Mouse (Mus musculus) mature B cell (primary cell): ENCODE results near the gene Mill2.
"Not testable (repeated sequence)": the region's sequence is repeated elsewhere in the genome, so short reads cannot be mapped to it uniquely, and the experiment has no call there.

Source experiments
- in situ Hi-C: fragments of 300-500 bp; cut with MboI; formaldehyde crosslinking; loops from 2 replicates; pipeline ENCODE4 v1.14.3; 2019

Gene Mill2

GRCm38 (mm10) chr7:18839865-18840264 is at the start of gene Mill2:
Mill2 (plus strand) TSS chr7:18839966.
- in situ Hi-C loops: no loop called here

GRCm38 (mm10) chr7:18790671-18791070 is 49.1 kb upstream of the Mill2 start:
- in situ Hi-C loops: not testable (repeated sequence)

- in situ Hi-C loops: no loop called here
Measured at GRCm38 (mm10) chr7:18798420-18798819, 41.3 kb upstream of the Mill2 start, which contains the start of gene Psg19. Psg19 (minus strand) TSS chr7:18798520.

- in situ Hi-C loops: no loop called here
Measured at GRCm38 (mm10) chr7:18799129-18799528, 40.6 kb upstream of the Mill2 start.

- in situ Hi-C loops: no loop called here
Measured at GRCm38 (mm10) chr7:18803526-18803925, 36.2 kb upstream of the Mill2 start.

GRCm38 (mm10) chr7:18818301-18818700 is 21.5 kb upstream of the Mill2 start:
- in situ Hi-C loops: no loop called here

- in situ Hi-C loops: no loop called here
Measured at GRCm38 (mm10) chr7:18821507-18821906, 18.3 kb upstream of the Mill2 start, which contains the start of gene Psg17. Psg17 (minus strand) TSS chr7:18821607.

GRCm38 (mm10) chr7:18827792-18828546 is 11.8 kb upstream of the Mill2 start:
- in situ Hi-C loops: no loop called here

- in situ Hi-C loops: no loop called here
Measured at GRCm38 (mm10) chr7:18828592-18828991, 11.2 kb upstream of the Mill2 start.

- in situ Hi-C loops: no loop called here
Measured at GRCm38 (mm10) chr7:18829545-18829944, 10.2 kb upstream of the Mill2 start.

GRCm38 (mm10) chr7:18832298-18832697 is 7.5 kb upstream of the Mill2 start:
- in situ Hi-C loops: no loop called here

- in situ Hi-C loops: no loop called here
Measured at GRCm38 (mm10) chr7:18840386-18841173, 814 bp downstream of the Mill2 start.

- in situ Hi-C loops: no loop called here
Measured at GRCm38 (mm10) chr7:18841174-18841567, 1.4 kb downstream of the Mill2 start.

GRCm38 (mm10) chr7:18844811-18845210 is 5.0 kb downstream of the Mill2 start:
- in situ Hi-C loops: no loop called here

GRCm38 (mm10) chr7:18848395-18848794 is 8.6 kb downstream of the Mill2 start:
- in situ Hi-C loops: no loop called here

GRCm38 (mm10) chr7:18858310-18858916 is 18.6 kb downstream of the Mill2 start:
- in situ Hi-C loops: loop anchor here (25.0 kb wide), 1 partner anchor 96 kb away; no protein-coding TSS in a partner anchor

- in situ Hi-C loops: loop anchor here (25.0 kb wide), 1 partner anchor 100 kb away; no protein-coding TSS in a partner anchor
Measured at GRCm38 (mm10) chr7:18862801-18863200, 23.0 kb downstream of the Mill2 start.

GRCm38 (mm10) chr7:18868491-18868890 is 28.7 kb downstream of the Mill2 start:
- in situ Hi-C loops: loop anchor here (25.0 kb wide), 1 partner anchor 106 kb away; no protein-coding TSS in a partner anchor

GRCm38 (mm10) chr7:18871031-18871430 is 31.3 kb downstream of the Mill2 start, which contains the start of gene Pglyrp1:
Pglyrp1 (plus strand) TSS chr7:18871331.
- in situ Hi-C loops: loop anchor here (25.0 kb wide), 1 partner anchor 109 kb away; no protein-coding TSS in a partner anchor

- in situ Hi-C loops: loop anchor here (25.0 kb wide), 1 partner anchor 110 kb away; no protein-coding TSS in a partner anchor
Measured at GRCm38 (mm10) chr7:18872014-18872802, 32.4 kb downstream of the Mill2 start.

GRCm38 (mm10) chr7:18872816-18873215 is 33.0 kb downstream of the Mill2 start:
- in situ Hi-C loops: loop anchor here (25.0 kb wide), 1 partner anchor 111 kb away; no protein-coding TSS in a partner anchor
